Mouse (Mus musculus) liver, embryonic 14.5 days (tissue): Measurements from ENCODE around the gene Nr5a2. TPM values are rescaled to one million over a fixed set of nuclear protein-coding genes. Genes with fewer than 3 reads are reported as not detected.

Experiments
- ATAC-seq: fragments of 200-750 bp; cut with Nextera tagmentation; 2 replicates; pipeline ENCODE4 v1.8.0; 2017; ENCODE audit warnings: moderate number of reproducible peaks, mild to moderate bottlenecking, moderate library complexity; ENCODE audit not compliant: insufficient read depth
- DNase-seq, 3 experiments: peaks; one replicate each; pipeline ENCODE4 v3.0.0-alpha.2; 2012 to 2013; ENCODE audit warnings: low read depth in 3 of 3, low spot score in 3 of 3
- H3K27ac ChIP-seq: fragments of 300-500 bp; sonication (generic); 2 replicates; pipeline ENCODE4 v1.5.1; 2014; ENCODE audit warnings: moderate library complexity, mild to moderate bottlenecking, control low read depth, inconsistent platforms
- H3K27me3 ChIP-seq: fragments of 300-500 bp; sonication (generic); 2 replicates; pipeline ENCODE4 v1.6.1; 2014; ENCODE audit warnings: mild to moderate bottlenecking, low read length, moderate library complexity; ENCODE audit not compliant: control insufficient read depth, insufficient read depth
- H3K36me3 ChIP-seq: fragments of 300-500 bp; sonication (generic); replicated peaks from 2 replicates; pipeline ENCODE4 v1.6.1; 2014; ENCODE audit warnings: low read depth; ENCODE audit not compliant: control insufficient read depth, insufficient read depth
- H3K4me1 ChIP-seq, 2 experiments: fragments of 200-500 bp in 1 of 2; fragments of 300-500 bp in 1 of 2; sonication (generic) in 1 of 2; replicated peaks; 2 replicates each; pipeline ENCODE4 v1.6.1; 2012 to 2014; ENCODE audit warnings: antibody characterized with exemption in 1 of 2, inconsistent platforms in 1 of 2, low read length in 1 of 2; ENCODE audit not compliant: control insufficient read depth in 2 of 2, insufficient read depth in 2 of 2
- H3K4me2 ChIP-seq: fragments of 300-500 bp; sonication (generic); 2 replicates; pipeline ENCODE4 v1.6.1; 2014; ENCODE audit warnings: low read depth, mild to moderate bottlenecking, control low read depth, moderate library complexity
- H3K4me3 ChIP-seq, 2 experiments: fragments of 200-500 bp in 1 of 2; fragments of 300-500 bp in 1 of 2; sonication (generic) in 1 of 2; 2 replicates each; pipeline ENCODE4 v1.5.1; 2012 to 2014; ENCODE audit warnings: low read depth in 2 of 2, low read length in 2 of 2, mild to moderate bottlenecking in 2 of 2, control low read depth in 1 of 2, inconsistent platforms in 1 of 2, moderate library complexity in 1 of 2; ENCODE audit not compliant: insufficient read depth in 1 of 2
- H3K9ac ChIP-seq: fragments of 300-500 bp; sonication (generic); replicated peaks from 2 replicates; pipeline ENCODE4 v1.6.1; 2014; ENCODE audit warnings: mild to moderate bottlenecking, control low read depth, moderate library complexity
- H3K9me3 ChIP-seq: fragments of 300-500 bp; sonication (generic); 2 replicates; pipeline ENCODE4 v1.6.1; 2016; ENCODE audit warnings: low read length, mixed read lengths; ENCODE audit not compliant: control insufficient read depth
- CTCF ChIP-seq: IDR thresholded peaks from 2 replicates; pipeline ENCODE4 v1.5.1; 2016; ENCODE audit warnings: antibody characterized with exemption, low read depth, control low read depth
- EP300 ChIP-seq: IDR thresholded peaks from 2 replicates; pipeline ENCODE4 v1.6.1; 2016; ENCODE audit warnings: antibody characterized with exemption, low read depth
- WGBS: fragments of 180-500 bp; shearing (Covaris S2); extraction: QIAGEN DNeasy Blood & Tissue Kit; methylation state at CpG from one replicate; pipeline ENCODE4 v1.1.7; 2014; ENCODE audit not compliant: insufficient replicate concordance; 5-methylcytosine and 5-hydroxymethylcytosine counted together
- polyA plus RNA-seq, 2 experiments: library from polyadenylated mRNA; depleted of rRNA in 1 of 2; stranded (reverse) in 1 of 2; unstranded in 1 of 2; fragments of >200 nt; fragmentation: Nextera tagmentation in 1 of 2; extraction: Ambion mirVana in 1 of 2; gene quantifications; 2 replicates each; pipeline versions ENCODE4 v1.2.1 to v1.2.3; 2012 to 2014

Gene Nr5a2
- polyA plus RNA-seq, 2 experiments: 1.4 to 2.8 TPM

DNA sequence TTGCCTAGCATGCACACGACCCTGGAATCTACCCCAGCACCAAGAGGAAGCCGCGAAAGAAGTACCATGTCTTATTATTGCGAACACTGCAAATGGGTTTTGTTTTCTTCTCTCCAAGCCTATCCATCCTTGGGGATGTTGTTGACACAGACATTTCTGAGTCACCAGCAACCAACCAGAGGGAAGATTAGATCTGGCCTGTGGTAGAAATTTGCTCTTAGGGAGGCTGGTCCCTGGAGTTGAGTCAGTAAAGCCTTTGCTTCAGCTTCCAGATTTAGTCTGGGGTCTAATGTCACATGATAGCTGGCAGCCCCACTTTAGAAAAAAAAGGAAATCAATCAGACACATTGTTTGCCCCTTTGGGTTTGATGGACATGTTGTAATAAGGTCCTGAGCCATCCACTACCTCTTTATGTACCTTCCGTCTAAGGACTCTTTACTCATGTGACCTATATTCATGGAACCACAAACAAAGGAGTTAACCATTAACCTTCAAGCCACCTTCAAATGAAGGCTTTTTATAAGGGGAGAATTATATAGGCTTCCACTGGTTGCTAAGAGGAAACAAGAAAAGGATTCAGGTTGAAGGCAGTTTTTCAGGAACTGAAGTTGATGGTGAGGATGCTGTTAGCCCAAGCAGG, 20.1 kb upstream of the Nr5a2 start:
- no peaks in the 10 kb centered on the region for H3K36me3 ChIP-seq
- H3K9me3 ChIP-seq: no peaks in the 10 kb centered on the region
- H3K4me1 ChIP-seq: 0 out of 4 replicates have a peak, but pooled peaks cover 0 to 1% of the 10 kb centered on the region in 2 experiments
- H3K4me2 ChIP-seq: no peak overlapping the region
- H3K27ac ChIP-seq: no peak overlapping the region
- no peak overlapping the region for H3K9ac ChIP-seq
- WGBS: 57% methylated on average over 5 of the region's 5 CpGs
- no peaks in the 10 kb centered on the region for H3K27me3 ChIP-seq
- no peak for TF ChIP-seq CTCF
- no peak for TF ChIP-seq EP300
- no peak overlapping the region for H3K4me3 ChIP-seq
- DNase-seq: peak in 1 of 3 experiments; percentile 10
- ATAC-seq: no peak

- no peaks in the 10 kb centered on the region for H3K36me3 ChIP-seq
- H3K9ac ChIP-seq: no peak overlapping the region
- no peak for ATAC-seq
- no peaks in the 10 kb centered on the region for H3K9me3 ChIP-seq
- WGBS: 64% methylated on average over 3 of the region's 3 CpGs
- no peak overlapping the region for H3K4me3 ChIP-seq
- no peak overlapping the region for H3K27ac ChIP-seq
- DNase-seq: no peak
- 0 out of 4 replicates have a peak, but pooled peaks cover 0 to 1% of the 10 kb centered on the region in 2 experiments for H3K4me1 ChIP-seq
- no peak for TF ChIP-seq CTCF
- no peak for TF ChIP-seq EP300
- H3K4me2 ChIP-seq: no peak overlapping the region
- no peaks in the 10 kb centered on the region for H3K27me3 ChIP-seq
These were observed 17.6 kb upstream of the Nr5a2 start for GRCm38 (mm10) chr1:136977867-136978266.

DNA sequence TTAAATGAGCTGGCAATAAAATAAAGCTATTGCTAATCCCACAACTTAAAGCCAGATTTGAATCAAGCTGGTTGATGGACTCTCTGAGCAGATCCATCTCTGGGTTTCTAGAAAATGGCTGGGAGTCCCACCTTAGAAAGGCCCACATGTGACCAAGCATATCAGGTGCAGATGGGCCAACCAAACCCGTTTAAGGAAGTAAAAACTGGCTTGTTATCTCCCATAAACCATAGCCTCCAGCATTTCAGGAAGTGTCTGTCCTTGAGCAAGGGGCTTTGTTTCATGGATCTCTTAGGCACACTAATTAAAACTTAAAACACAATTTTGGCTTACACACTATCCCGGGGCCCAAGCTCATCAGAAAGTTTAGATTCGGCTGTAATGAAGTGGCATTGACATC, 13.8 kb upstream of the Nr5a2 start:
- Histone ChIP-seq H3K9ac (no peak overlapping the region), H3K27me3 (no peaks in the 10 kb centered on the region), H3K4me3 (no peak overlapping the region), H3K9me3 (no peaks in the 10 kb centered on the region), H3K27ac (no peak overlapping the region), H3K36me3 (no peaks in the 10 kb centered on the region), H3K4me1 (no peaks in the 10 kb centered on the region), H3K4me2 (no peak overlapping the region)
- TF ChIP-seq CTCF (no peak), EP300 (no peak)
- 39% methylated on average over 3 of the region's 3 CpGs for WGBS
- ATAC-seq: no peak
- DNase-seq: no peak

DNA sequence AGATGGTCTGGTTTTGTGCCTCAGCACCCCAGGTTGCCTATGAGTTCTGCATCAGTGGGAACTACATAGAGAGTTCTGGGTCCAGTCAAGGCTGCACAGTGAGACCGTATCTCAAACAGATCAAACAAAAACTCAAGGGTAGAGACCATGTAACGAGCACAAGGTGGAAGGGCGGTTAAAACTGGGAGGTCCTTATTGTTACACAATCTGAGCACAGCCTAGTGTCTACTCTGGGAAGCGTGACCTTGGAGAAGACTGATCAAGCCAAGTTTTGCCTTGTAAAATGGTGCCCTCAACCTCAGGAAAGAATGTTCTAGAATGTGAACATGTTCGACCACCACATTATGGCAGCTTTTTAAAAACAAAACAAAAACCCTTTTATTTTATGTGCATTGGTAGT, 12.8 kb upstream of the Nr5a2 start:
- no peak for DNase-seq

GRCm38 (mm10) chr1:136970995-136971394, 10.7 kb upstream of the Nr5a2 start:
- Histone ChIP-seq H3K4me1 (0 out of 4 replicates have a peak, but pooled peaks cover 0 to 2% of the 10 kb centered on the region in 2 experiments), H3K9me3 (no peaks in the 10 kb centered on the region), H3K4me3 (no peak overlapping the region), H3K36me3 (no peaks in the 10 kb centered on the region), H3K27ac (no peak overlapping the region), H3K4me2 (no peak overlapping the region), H3K27me3 (no peaks in the 10 kb centered on the region), H3K9ac (no peak overlapping the region)
- ATAC-seq: no peak
- 59% methylated on average over 8 of the region's 8 CpGs for whole genome bisulfite sequencing
- TF ChIP-seq CTCF (no peak), EP300 (no peak)
- no peak for DNase-seq

More for the DNA sequence above, 12.8 kb upstream of the Nr5a2 start:
- no peaks in the 10 kb centered on the region for H3K9me3 ChIP-seq
- H3K4me1 ChIP-seq: no peaks in the 10 kb centered on the region
- TF ChIP-seq CTCF (no peak), EP300 (no peak)
- H3K4me3 ChIP-seq: no peak overlapping the region
- no peak overlapping the region for H3K9ac ChIP-seq
- 55% methylated on average over 5 of the region's 5 CpGs for WGBS
- no peaks in the 10 kb centered on the region for H3K36me3 ChIP-seq
- H3K27ac ChIP-seq: no peak overlapping the region
- H3K27me3 ChIP-seq: no peaks in the 10 kb centered on the region
- no peak overlapping the region for H3K4me2 ChIP-seq
- no peak for ATAC-seq
